Mouse (Mus musculus) ES-E14 (cell line): ENCODE measurements around the gene Ecel1.

ENCODE experiments used
- CHD2 ChIP-seq: IDR thresholded peaks from 2 replicates; pipeline ENCODE4 v1.6.1; 2014; ENCODE audit warnings: mild to moderate bottlenecking, low read depth, low read length, inconsistent platforms
- HCFC1 ChIP-seq: IDR thresholded peaks from 2 replicates; pipeline ENCODE4 v1.6.1; 2012; ENCODE audit warnings: low read length, inconsistent platforms, borderline replicate concordance; ENCODE audit not compliant: insufficient read depth
- MAFK ChIP-seq: IDR thresholded peaks from 2 replicates; pipeline ENCODE4 v1.6.1; 2014; ENCODE audit warnings: mild to moderate bottlenecking, low read depth, low read length, inconsistent platforms; ENCODE audit not compliant: insufficient read depth
- ZNF384 ChIP-seq: IDR thresholded peaks from 2 replicates; pipeline ENCODE4 v1.6.1; 2012; ENCODE audit warnings: low read depth, low read length, inconsistent platforms

GRCm38 (mm10) chr1:87143141-87143540 lies 13.2 kb downstream of the Ecel1 start:
- TF ChIP-seq MAFK, result no peak
- TF ChIP-seq ZNF384, result no peak
- TF ChIP-seq CHD2, result no peak
- TF ChIP-seq HCFC1, result no peak
